Mouse (Mus musculus) monocyte, adult 2 months (primary cell): ENCODE results near the gene Smyd3.

Experiments
- DNase-seq, 2 experiments: peaks; one replicate each; pipeline ENCODE4 v3.0.0; 2022; ENCODE audit warnings: low spot score in 2 of 2, low read depth in 1 of 2

The Smyd3 gene

GRCm38 (mm10) chr1:179519901-179520300 is 2.1 kb upstream of the Smyd3 start:
- no peak for DNase-seq

- DNase-seq: no peak
Observed at GRCm38 (mm10) chr1:179516941-179517712, 714 bp downstream of the Smyd3 start.

- no peak for DNase-seq
Observed at GRCm38 (mm10) chr1:179511895-179512294, 5.9 kb downstream of the Smyd3 start.

- DNase-seq: no peak
Observed at GRCm38 (mm10) chr1:179510546-179511340, 7.1 kb downstream of the Smyd3 start.

GRCm38 (mm10) chr1:179506530-179507315 is 11.1 kb downstream of the Smyd3 start:
- no peak for DNase-seq

- no peak for DNase-seq
Observed at GRCm38 (mm10) chr1:179502565-179502964, 15.3 kb downstream of the Smyd3 start.

- DNase-seq: no peak
Observed at GRCm38 (mm10) chr1:179499257-179499656, 18.6 kb downstream of the Smyd3 start.

- no peak for DNase-seq
Observed at GRCm38 (mm10) chr1:179492908-179493307, 24.9 kb downstream of the Smyd3 start.

GRCm38 (mm10) chr1:179488520-179488919 is 29.3 kb downstream of the Smyd3 start:
- no peak for DNase-seq

GRCm38 (mm10) chr1:179487990-179488389 is 29.9 kb downstream of the Smyd3 start:
- DNase-seq: no peak

- no peak for DNase-seq
Observed at GRCm38 (mm10) chr1:179487238-179487637, 30.6 kb downstream of the Smyd3 start.

GRCm38 (mm10) chr1:179485784-179486540 is 31.9 kb downstream of the Smyd3 start:
- no peak for DNase-seq

- no peak for DNase-seq
Observed at GRCm38 (mm10) chr1:179480862-179481261, 37.0 kb downstream of the Smyd3 start.

GRCm38 (mm10) chr1:179477157-179477902 is 40.5 kb downstream of the Smyd3 start:
- DNase-seq: no peak

- DNase-seq: no peak
Observed at GRCm38 (mm10) chr1:179476461-179477156, 41.2 kb downstream of the Smyd3 start.

GRCm38 (mm10) chr1:179474776-179475175 is 43.1 kb downstream of the Smyd3 start:
- DNase-seq: no peak

- DNase-seq: no peak
Observed at GRCm38 (mm10) chr1:179473920-179474643, 43.8 kb downstream of the Smyd3 start.

GRCm38 (mm10) chr1:179467970-179468369 is 49.9 kb downstream of the Smyd3 start:
- DNase-seq: no peak

- no peak for DNase-seq
Observed at GRCm38 (mm10) chr1:179462376-179462775, 55.5 kb downstream of the Smyd3 start.
